Mouse (Mus musculus): ENCODE results near the gene Meaf6. TPM values are rescaled to one million over a fixed set of nuclear protein-coding genes. Genes with fewer than 3 reads are reported as not detected.

The Meaf6 gene
- polyA plus RNA-seq, 1 experiment, result 39.6 TPM

- Histone ChIP-seq H3K4me1 (ENCODE audit: control insufficient read depth, insufficient read depth, low read length) (peaks cover 12% of the 10 kb centered on the region), H3K9ac (ENCODE audit: low read depth, poor library complexity, severe bottlenecking) (no peak overlapping the region), H3K9me3 (replicated peaks; ENCODE audit: control insufficient read depth, insufficient read depth, low read length, poor library complexity, severe bottlenecking) (no peaks in the 10 kb centered on the region), H3K27me3 (ENCODE audit: control insufficient read depth, insufficient read depth, low read length, poor library complexity, severe bottlenecking) (no peaks in the 10 kb centered on the region), H3K4me3 (ENCODE audit: low read depth, low read length) (no peak overlapping the region), H3K27ac (ENCODE audit: insufficient read depth, low read length) (peak overlapping the region; percentile 42; the same call in 1 of the 2 replicates), H3K36me3 (ENCODE audit: control insufficient read depth, insufficient read depth, low read length, poor library complexity, severe bottlenecking) (no peaks in the 10 kb centered on the region)
- no peak for TF ChIP-seq CTCF (IDR thresholded peaks at IDR 0.05; ENCODE audit: low read depth, low read length)
- TF ChIP-seq EP300 (IDR thresholded peaks at IDR 0.05; ENCODE audit: insufficient read depth, low read depth, low read length), result no peak
- no peak for TF ChIP-seq POLR2A (IDR thresholded peaks at IDR 0.05; ENCODE audit: insufficient read depth, low read length)
Measured at GRCm38 (mm10) chr4:125138321-125138720, 53.4 kb downstream of the Meaf6 start.

GRCm38 (mm10) chr4:125144211-125144610 is 59.3 kb downstream of the Meaf6 start:
- H3K9me3 ChIP-seq (replicated peaks; ENCODE audit: control insufficient read depth, insufficient read depth, low read length, poor library complexity, severe bottlenecking), result no peaks in the 10 kb centered on the region
- peaks cover 4% of the 10 kb centered on the region for H3K4me1 ChIP-seq (ENCODE audit: control insufficient read depth, insufficient read depth, low read length)
- no peaks in the 10 kb centered on the region for H3K27me3 ChIP-seq (ENCODE audit: control insufficient read depth, insufficient read depth, low read length, poor library complexity, severe bottlenecking)
- no peak overlapping the region for H3K4me3 ChIP-seq (ENCODE audit: low read depth, low read length)
- no peaks in the 10 kb centered on the region for H3K36me3 ChIP-seq (ENCODE audit: control insufficient read depth, insufficient read depth, low read length, poor library complexity, severe bottlenecking)
- H3K9ac ChIP-seq (ENCODE audit: low read depth, poor library complexity, severe bottlenecking), result no peak overlapping the region
- no peak overlapping the region for H3K27ac ChIP-seq (ENCODE audit: insufficient read depth, low read length)
- TF ChIP-seq EP300 (IDR thresholded peaks at IDR 0.05; ENCODE audit: insufficient read depth, low read depth, low read length) (no peak), POLR2A (IDR thresholded peaks at IDR 0.05; ENCODE audit: insufficient read depth, low read length) (no peak), CTCF (IDR thresholded peaks at IDR 0.05; ENCODE audit: low read depth, low read length) (no peak)

GRCm38 (mm10) chr4:125144627-125145026 is 59.7 kb downstream of the Meaf6 start:
- no peak overlapping the region for H3K27ac ChIP-seq (ENCODE audit: insufficient read depth, low read length)
- H3K9ac ChIP-seq (ENCODE audit: low read depth, poor library complexity, severe bottlenecking), result no peak overlapping the region
- no peaks in the 10 kb centered on the region for H3K9me3 ChIP-seq (replicated peaks; ENCODE audit: control insufficient read depth, insufficient read depth, low read length, poor library complexity, severe bottlenecking)
- no peaks in the 10 kb centered on the region for H3K27me3 ChIP-seq (ENCODE audit: control insufficient read depth, insufficient read depth, low read length, poor library complexity, severe bottlenecking)
- no peak overlapping the region for H3K4me3 ChIP-seq (ENCODE audit: low read depth, low read length)
- no peaks in the 10 kb centered on the region for H3K36me3 ChIP-seq (ENCODE audit: control insufficient read depth, insufficient read depth, low read length, poor library complexity, severe bottlenecking)
- TF ChIP-seq POLR2A (IDR thresholded peaks at IDR 0.05; ENCODE audit: insufficient read depth, low read length), result no peak
- no peak for TF ChIP-seq EP300 (IDR thresholded peaks at IDR 0.05; ENCODE audit: insufficient read depth, low read depth, low read length)
- no peak for TF ChIP-seq CTCF (IDR thresholded peaks at IDR 0.05; ENCODE audit: low read depth, low read length)
- peaks cover 4% of the 10 kb centered on the region for H3K4me1 ChIP-seq (ENCODE audit: control insufficient read depth, insufficient read depth, low read length)

- H3K9ac ChIP-seq (ENCODE audit: low read depth, poor library complexity, severe bottlenecking), result no peak overlapping the region
- H3K27me3 ChIP-seq (ENCODE audit: control insufficient read depth, insufficient read depth, low read length, poor library complexity, severe bottlenecking), result no peaks in the 10 kb centered on the region
- no peaks in the 10 kb centered on the region for H3K36me3 ChIP-seq (ENCODE audit: control insufficient read depth, insufficient read depth, low read length, poor library complexity, severe bottlenecking)
- H3K4me3 ChIP-seq (ENCODE audit: low read depth, low read length), result no peak overlapping the region
- no peaks in the 10 kb centered on the region for H3K9me3 ChIP-seq (replicated peaks; ENCODE audit: control insufficient read depth, insufficient read depth, low read length, poor library complexity, severe bottlenecking)
- H3K27ac ChIP-seq (ENCODE audit: insufficient read depth, low read length), result no peak overlapping the region
- peaks cover 4% of the 10 kb centered on the region for H3K4me1 ChIP-seq (ENCODE audit: control insufficient read depth, insufficient read depth, low read length)
- TF ChIP-seq POLR2A (IDR thresholded peaks at IDR 0.05; ENCODE audit: insufficient read depth, low read length), result no peak
- TF ChIP-seq CTCF (IDR thresholded peaks at IDR 0.05; ENCODE audit: low read depth, low read length), result no peak
- no peak for TF ChIP-seq EP300 (IDR thresholded peaks at IDR 0.05; ENCODE audit: insufficient read depth, low read depth, low read length)
Measured at GRCm38 (mm10) chr4:125145213-125145612, 60.3 kb downstream of the Meaf6 start.

- no peaks in the 10 kb centered on the region for H3K36me3 ChIP-seq (ENCODE audit: control insufficient read depth, insufficient read depth, low read length, poor library complexity, severe bottlenecking)
Measured at GRCm38 (mm10) chr4:125147970-125148369, 63.0 kb downstream of the Meaf6 start.

GRCm38 (mm10) chr4:125149460-125149859 is 64.5 kb downstream of the Meaf6 start:
- H3K36me3 ChIP-seq (ENCODE audit: control insufficient read depth, insufficient read depth, low read length, poor library complexity, severe bottlenecking), result no peaks in the 10 kb centered on the region
- peaks cover 1% of the 10 kb centered on the region for H3K4me1 ChIP-seq (ENCODE audit: control insufficient read depth, insufficient read depth, low read length)
- TF ChIP-seq POLR2A (IDR thresholded peaks at IDR 0.05; ENCODE audit: insufficient read depth, low read length) (no peak), EP300 (IDR thresholded peaks at IDR 0.05; ENCODE audit: insufficient read depth, low read depth, low read length) (no peak), CTCF (IDR thresholded peaks at IDR 0.05; ENCODE audit: low read depth, low read length) (no peak)
- no peak overlapping the region for H3K4me3 ChIP-seq (ENCODE audit: low read depth, low read length)
- H3K9ac ChIP-seq (ENCODE audit: low read depth, poor library complexity, severe bottlenecking), result no peak overlapping the region
- H3K27ac ChIP-seq (ENCODE audit: insufficient read depth, low read length), result no peak overlapping the region
- H3K9me3 ChIP-seq (replicated peaks; ENCODE audit: control insufficient read depth, insufficient read depth, low read length, poor library complexity, severe bottlenecking), result no peaks in the 10 kb centered on the region
- no peaks in the 10 kb centered on the region for H3K27me3 ChIP-seq (ENCODE audit: control insufficient read depth, insufficient read depth, low read length, poor library complexity, severe bottlenecking)

More at GRCm38 (mm10) chr4:125147970-125148369, 63.0 kb downstream of the Meaf6 start:
- Histone ChIP-seq H3K27me3 (ENCODE audit: control insufficient read depth, insufficient read depth, low read length, poor library complexity, severe bottlenecking) (no peaks in the 10 kb centered on the region), H3K27ac (ENCODE audit: insufficient read depth, low read length) (no peak overlapping the region), H3K9ac (ENCODE audit: low read depth, poor library complexity, severe bottlenecking) (no peak overlapping the region), H3K4me3 (ENCODE audit: low read depth, low read length) (no peak overlapping the region), H3K4me1 (ENCODE audit: control insufficient read depth, insufficient read depth, low read length) (peaks cover 4% of the 10 kb centered on the region), H3K9me3 (replicated peaks; ENCODE audit: control insufficient read depth, insufficient read depth, low read length, poor library complexity, severe bottlenecking) (no peaks in the 10 kb centered on the region)
- no peak for TF ChIP-seq EP300 (IDR thresholded peaks at IDR 0.05; ENCODE audit: insufficient read depth, low read depth, low read length)
- TF ChIP-seq CTCF (IDR thresholded peaks at IDR 0.05; ENCODE audit: low read depth, low read length), result no peak
- TF ChIP-seq POLR2A (IDR thresholded peaks at IDR 0.05; ENCODE audit: insufficient read depth, low read length), result no peak

Measured in ES-Bruce4 (cell line).